Mouse (Mus musculus): ENCODE data around the gene Polr3g.
A peak's percentile ranks its signal among the peaks of the same experiment; 100 is the strongest.
"Not testable (repeated sequence)": the region's sequence is repeated elsewhere in the genome, so short reads cannot be mapped to it uniquely, and the experiment has no call there.

Gene Polr3g

DNA sequence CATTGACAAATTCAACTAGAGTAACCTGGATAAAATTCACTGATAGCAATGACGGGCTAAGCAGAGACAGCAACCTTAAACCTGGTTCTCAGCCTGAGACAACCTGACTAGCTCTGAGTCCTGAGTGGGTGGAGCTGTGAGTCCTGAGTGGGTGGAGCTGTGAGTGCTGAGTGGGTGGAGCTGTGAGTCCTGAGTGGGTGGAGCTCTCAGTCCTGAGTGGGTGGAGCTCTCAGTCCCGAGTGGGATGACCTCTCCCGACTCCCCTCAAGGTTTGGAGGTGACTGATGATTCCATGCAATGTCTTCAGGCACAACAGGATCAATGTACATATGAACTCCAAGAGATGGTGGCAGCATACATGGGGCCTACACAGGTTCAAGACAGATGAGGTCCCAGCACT, 21.2 kb downstream of the Polr3g start:
- no peak for DNase-seq (ENCODE audit: low spot score in 2 of 2)

- no peak for DNase-seq (ENCODE audit: low spot score in 2 of 2)
These were observed 25.9 kb downstream of the Polr3g start for GRCm38 (mm10) chr13:81684884-81685283.

GRCm38 (mm10) chr13:81684258-81684657, 26.6 kb downstream of the Polr3g start:
- no peak for DNase-seq (ENCODE audit: low spot score in 2 of 2)

DNA sequence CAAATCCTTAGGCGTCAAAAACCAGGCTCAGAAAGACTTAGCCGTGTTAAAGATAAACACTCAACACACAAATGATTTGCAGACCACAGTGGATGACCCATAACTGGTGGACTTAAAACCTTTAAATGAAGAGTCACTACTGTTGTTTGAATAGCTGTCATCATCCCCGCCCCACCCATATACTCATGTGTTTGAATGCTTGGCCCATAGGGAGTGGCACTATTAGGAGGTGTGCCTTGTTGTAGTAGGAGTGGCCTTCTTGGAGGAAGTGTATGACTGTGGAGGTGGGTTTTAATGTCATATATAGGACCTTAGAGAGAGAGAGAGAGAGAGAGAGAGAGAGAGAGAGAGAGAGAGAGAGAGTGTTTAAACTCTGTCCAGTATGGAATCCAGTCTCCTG, 27.7 kb downstream of the Polr3g start:
- DNase-seq (ENCODE audit: low spot score in 2 of 2) = no peak

GRCm38 (mm10) chr13:81675333-81675732, 35.5 kb downstream of the Polr3g start:
- no peak for DNase-seq (ENCODE audit: low spot score in 2 of 2)

- DNase-seq (ENCODE audit: low spot score in 2 of 2) = no peak
These were observed 43.1 kb downstream of the Polr3g start for GRCm38 (mm10) chr13:81667713-81668112.

- DNase-seq (ENCODE audit: low spot score in 2 of 2) = no peak
These were observed 46.5 kb downstream of the Polr3g start for GRCm38 (mm10) chr13:81664331-81664698.

DNA sequence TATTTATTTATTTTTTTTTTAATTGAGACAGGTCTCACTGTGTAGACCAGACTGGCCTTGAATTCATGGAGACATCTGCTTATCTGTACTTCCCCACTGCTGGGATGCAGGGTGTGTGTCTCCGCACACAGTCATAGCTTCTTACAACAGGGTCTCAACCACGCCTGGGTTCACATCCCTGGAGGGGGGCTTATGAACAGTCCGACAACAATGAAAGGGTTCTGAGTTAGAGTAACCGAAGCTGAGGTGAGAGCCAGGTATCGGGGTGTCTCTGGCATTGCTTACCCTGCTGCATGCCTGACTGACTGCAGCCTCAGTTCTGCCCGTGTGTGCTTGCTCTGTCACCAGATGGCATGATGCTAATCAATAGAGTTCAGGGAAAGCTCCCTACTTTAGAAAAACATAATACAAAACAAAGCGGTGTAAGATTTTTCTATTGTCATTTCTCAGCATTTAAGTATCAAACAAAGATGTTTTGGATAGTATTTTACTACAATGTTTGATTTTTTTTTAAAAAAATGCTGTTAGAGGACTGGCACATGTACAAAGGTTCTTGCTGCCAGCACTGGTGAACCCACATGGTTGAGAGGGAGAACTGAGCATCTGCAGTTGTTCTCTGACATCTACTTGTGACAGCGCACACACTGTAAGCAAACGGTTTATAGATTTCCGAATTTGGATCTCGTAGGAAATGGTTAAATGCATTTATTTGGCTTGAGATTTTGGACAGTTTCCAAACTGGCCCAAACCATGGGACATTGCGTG, 47.1 kb downstream of the Polr3g start:
- no peak for DNase-seq (ENCODE audit: low spot score in 2 of 2)

DNA sequence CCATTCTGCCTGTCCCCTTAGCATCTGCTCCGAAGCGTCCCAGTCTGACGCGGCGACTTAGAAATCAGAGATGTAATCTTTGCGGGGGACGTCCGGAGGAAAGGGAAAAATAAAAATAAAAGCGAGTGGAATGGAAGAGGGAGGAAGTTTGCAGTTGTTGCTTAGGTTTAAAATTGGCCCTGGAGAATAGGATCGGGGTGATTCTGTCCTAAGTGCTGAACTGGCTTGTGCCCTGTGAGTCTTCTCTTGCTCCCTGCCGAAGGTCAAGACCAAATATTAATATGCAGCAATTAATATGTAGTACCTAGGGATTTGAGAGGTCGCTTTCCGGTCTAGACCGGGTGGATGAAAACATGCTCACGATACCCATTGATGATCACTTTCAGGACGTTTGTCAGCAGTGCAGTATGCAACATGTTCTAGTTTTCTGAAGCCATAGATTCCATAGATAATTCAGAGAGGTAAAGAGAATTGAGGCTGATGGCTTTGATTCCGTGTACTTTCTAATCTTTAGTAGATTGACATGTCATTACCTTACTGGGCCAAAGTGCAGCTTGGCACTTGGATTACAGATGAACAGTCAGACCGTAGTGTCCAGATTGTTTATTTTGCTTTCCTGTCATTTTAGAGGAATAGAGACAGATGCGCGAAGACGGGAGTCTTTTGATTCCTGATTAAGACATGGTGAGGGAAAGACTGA, 52.6 kb downstream of the Polr3g start:
- no peak for DNase-seq (ENCODE audit: low spot score in 2 of 2)

DNA sequence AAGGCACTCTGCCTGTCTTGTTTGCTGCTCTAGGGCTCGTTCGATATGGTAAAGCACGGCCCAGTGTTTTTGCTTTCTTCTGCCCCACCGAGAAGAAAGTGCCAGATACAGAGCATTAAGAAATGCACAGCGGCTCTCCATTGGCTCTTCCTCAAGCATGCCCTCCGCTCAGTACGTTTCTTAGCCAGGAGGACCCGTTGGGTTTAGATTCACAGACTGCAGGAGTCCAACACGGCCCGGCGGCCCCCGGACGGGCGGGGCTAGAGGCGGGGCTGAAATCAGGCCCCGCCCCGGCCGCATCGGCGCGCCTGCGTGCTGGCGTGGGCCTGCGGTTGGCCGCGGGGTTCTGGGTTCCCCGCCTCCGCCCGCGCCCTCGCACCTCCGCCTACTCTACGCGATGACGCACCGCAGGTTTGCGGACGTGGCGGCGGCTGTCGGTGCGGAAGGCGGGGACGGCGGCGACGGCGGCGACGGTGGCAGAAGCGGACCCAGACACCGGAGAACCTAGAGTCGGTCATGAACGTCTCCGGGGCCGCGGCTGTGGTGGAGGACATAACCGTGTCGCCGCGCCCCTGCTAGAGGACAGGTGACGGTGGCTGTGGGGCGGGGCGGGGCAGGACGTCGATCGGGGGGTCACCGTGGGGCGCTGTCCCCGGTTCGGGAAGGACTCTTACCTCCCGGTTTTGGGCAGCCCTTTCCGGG, 53.3 kb downstream of the Polr3g start, which contains the start of gene Lysmd3:
Lysmd3 (plus strand) TSS at position 313 of the 702 bp plus-strand sequence.
- peak; percentile 86 to 93 for DNase-seq (ENCODE audit: low spot score in 2 of 2)

DNA sequence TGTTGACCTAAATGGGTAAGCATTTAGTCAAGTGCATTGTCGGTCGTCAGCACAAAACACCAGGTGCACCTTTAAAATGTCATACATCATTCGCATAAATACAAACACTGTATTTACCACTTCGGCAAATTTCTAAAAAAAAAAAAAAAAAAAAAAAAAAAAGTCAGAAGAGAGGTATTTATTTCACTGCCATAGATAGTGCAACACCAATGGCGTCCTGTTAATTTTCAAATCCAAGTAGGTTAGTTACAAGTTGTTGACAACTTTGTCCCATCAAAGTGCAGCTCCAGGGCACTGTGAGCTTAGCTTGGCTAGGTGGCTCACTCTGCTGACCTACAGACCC, 53.8 kb downstream of the Polr3g start:
- no peak for DNase-seq (ENCODE audit: low spot score in 2 of 2)

GRCm38 (mm10) chr13:81656091-81656850, 54.5 kb downstream of the Polr3g start:
- DNase-seq (ENCODE audit: low spot score in 2 of 2) = no peak

- not testable (repeated sequence) for DNase-seq (ENCODE audit: low spot score in 2 of 2)
These were observed 60.4 kb downstream of the Polr3g start for GRCm38 (mm10) chr13:81650382-81650781.

GRCm38 (mm10) chr13:81646348-81646747, 64.5 kb downstream of the Polr3g start:
- DNase-seq (ENCODE audit: low spot score in 2 of 2) = no peak

DNA sequence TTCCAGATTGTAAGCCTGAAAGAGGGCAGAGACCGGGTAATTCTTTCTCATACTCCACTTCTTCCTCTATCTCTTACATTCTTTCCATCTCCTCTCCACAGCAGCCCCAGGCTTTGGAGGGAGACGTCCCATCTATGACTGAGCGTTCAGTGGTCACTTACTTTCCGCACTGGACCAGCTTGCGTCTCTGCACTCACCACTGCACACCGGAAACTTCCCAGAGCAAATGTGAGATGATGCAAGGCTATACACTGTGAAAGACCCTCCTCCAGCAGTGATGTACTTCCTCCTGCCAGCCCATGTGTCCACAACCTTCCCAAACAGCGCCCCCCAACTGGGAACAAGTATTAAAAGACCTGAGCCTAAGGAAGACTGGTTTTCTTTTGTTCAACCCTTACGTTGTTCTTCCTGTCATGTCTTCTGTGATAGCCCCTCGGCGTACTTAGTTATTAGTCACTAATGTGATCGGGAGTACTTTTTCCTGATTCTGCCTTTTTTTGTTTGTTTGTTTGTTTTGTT, 66.7 kb downstream of the Polr3g start:
- DNase-seq (ENCODE audit: low spot score in 2 of 2) = no peak

GRCm38 (mm10) chr13:81642491-81643149, 68.2 kb downstream of the Polr3g start:
- DNase-seq (ENCODE audit: low spot score in 2 of 2) = no peak

DNA sequence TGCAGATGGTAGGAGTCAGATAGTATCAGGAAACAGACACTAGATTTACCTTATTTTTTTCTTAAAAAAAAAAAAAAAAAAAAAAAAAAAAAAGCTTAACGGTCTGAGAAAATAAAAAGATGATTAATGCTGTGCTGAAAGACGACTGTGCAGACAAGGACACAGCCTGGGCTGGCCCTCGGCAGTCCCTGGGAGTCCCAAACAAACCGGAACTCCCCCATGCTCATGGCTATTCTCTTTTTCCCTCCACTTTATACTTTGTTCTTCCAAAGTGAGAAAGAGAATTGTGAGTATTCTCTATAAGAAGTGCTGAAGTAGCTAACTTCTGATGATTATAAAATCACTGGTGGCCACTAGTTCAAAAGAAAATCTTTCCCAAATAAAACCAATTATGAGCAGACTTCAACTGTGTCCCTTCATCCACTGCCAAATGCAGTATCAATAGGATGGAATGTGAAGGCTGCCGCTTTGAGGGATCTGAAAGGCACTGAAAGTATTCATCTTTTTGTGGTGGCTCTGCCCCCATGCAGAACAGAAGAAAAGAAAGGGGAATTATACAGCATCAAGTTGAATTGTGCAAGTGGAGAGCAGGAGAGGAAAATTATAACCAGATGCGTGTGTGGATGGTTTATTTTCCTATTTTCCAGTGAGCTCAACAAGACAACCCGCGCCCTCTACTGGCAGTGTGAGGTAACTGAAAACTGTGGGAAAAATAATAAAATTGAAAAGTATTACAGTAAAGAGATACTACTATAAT, 69.3 kb downstream of the Polr3g start:
- DNase-seq (ENCODE audit: low spot score in 2 of 2) = peak in 1 of 2 experiments; percentile 12

DNA sequence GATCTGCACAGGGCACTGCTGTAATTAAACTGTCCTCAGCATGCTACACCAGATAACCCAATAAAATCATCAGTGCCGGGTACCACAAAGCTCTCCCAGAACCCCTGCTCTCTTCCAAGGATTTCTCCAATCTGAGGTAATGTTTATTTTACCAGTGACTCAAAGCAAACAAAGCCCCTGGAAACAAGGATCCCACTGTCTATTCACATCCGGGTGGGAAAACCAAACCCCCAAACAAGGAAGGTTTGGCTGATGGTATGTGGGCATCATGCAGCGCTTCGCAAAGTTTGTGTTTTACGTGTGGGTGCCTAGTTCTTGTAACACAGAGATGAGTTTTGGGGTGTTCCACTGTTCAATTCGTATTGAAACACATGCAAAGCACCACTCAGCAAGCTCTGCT, 69.9 kb downstream of the Polr3g start:
- DNase-seq (ENCODE audit: low spot score in 2 of 2) = no peak

GRCm38 (mm10) chr13:81639624-81640023, 71.2 kb downstream of the Polr3g start:
- DNase-seq (ENCODE audit: low spot score in 2 of 2) = no peak

DNA sequence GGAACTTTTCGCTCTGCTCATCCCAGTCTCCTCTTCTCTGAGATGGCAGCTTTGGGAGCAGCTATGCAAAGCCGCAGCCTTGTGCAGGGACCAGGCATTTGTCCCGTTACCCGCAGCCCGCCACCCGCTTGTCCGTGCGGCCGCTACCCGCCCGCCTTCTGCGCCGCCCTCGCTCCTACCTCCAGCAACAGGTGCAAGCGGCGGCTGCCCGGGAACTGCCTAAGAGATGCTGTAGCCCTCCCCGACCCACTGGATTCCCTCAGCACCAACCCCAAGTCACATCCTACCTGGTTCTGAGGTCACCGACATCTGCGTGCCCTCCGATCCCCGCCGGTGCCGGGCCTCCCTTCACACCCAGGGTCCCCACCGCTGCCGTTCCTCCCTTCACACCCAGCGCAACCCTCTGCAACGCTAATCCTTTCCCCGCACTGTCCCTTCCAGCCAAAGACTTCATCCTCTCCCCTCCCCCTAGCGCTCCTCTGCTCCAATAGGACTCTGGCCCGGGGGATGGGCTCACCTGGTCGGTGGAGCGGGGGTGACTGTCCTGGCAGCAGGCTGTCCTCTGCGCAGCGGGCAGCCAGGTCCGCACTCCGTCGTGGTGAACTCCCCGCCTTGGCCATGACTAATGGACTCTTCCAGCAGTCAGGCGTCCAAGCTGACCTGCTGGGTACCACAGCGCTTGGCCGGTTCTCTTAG, 77.9 kb downstream of the Polr3g start, which contains the start of gene Adgrv1:
Adgrv1 (minus strand) TSS at position 435 of the 696 bp plus-strand sequence.
- peak; percentile 13 to 27 for DNase-seq (ENCODE audit: low spot score in 2 of 2)
